Mouse (Mus musculus) adrenal gland (tissue): ENCODE results near the gene Tle4.
"Not testable (repeated sequence)": the region's sequence is repeated elsewhere in the genome, so short reads cannot be mapped to it uniquely, and the experiment has no call there.

Experiments
- intact Hi-C: fragments of 180-260 bp; cut with DNase I; formaldehyde crosslinking; loops from one replicate; pipeline ENCODE4 v1.15.1; 2025
- long read RNA-seq, 2 experiments: library from polyadenylated mRNA; unstranded; transcript quantifications; one replicate each; pipeline ENCODE4 v2.0.0; 2020; ENCODE audit warnings: borderline replicate concordance in 1 of 2; ENCODE audit not compliant: insufficient replicate concordance in 1 of 2

Tle4 gene
- long read RNA-seq, experiment 1, result 0 reads
- long read RNA-seq, experiment 2, result 0 reads

DNA sequence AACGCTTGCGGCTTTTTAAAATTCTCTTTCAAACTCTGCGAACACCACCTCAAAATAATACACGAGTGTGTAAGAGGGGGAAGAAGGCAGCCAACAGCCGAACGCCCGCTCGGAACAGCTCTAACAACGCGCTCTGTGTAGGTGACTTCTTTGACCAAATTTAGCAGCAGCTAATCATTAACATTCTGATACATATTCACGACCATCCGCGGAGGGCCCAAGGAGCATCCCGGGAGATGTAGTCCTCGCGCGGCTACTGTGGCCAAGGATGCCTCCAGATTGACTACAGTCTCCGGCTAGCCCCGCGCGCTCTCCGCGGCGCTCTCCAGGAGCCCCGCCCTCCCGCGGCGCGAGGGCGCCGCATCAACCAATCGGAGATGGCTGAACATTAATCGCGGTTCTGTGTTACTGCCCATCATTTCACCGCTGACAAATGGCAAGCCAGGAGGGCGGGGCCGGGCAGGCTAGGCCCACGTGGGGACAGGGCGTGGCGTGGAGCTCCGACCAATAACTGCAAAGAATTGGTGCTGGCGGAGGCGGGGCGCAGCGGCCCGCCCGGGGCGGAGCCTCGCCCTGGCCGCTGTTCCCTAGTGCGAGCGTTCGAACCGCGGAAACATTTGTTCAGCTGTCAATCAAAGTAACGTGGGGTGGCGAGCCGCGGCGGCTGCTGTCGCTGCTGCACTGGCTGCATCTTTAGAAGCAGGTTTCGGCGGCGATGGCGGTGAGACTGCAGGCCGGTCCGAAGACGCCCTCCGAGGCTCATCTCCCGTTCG is at the start of gene Tle4:
Tle4 (minus strand) TSS at position 135 of the 773 bp plus-strand sequence.
- intact Hi-C loops, result no loop called here

DNA sequence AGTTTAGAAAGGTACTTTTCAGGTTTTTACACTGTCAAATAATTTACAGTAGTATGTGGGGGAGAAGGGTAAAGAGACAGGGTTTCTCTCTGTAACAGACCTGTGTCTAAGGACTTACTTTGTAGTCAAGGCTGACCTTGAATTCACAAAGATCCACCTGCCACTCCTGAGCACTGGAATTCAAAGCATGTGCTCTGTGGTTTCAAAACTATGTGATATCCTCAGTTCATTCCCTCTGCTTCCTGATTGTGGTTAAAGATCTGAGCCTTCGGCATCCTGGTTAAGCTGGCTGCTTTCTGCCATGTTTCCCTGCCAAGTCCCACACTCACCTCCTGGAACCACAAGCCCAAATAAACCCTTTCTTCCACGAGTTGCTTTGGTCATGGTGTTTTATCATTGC is 47.8 kb upstream of the Tle4 start:
- intact Hi-C loops, result no loop called here

DNA sequence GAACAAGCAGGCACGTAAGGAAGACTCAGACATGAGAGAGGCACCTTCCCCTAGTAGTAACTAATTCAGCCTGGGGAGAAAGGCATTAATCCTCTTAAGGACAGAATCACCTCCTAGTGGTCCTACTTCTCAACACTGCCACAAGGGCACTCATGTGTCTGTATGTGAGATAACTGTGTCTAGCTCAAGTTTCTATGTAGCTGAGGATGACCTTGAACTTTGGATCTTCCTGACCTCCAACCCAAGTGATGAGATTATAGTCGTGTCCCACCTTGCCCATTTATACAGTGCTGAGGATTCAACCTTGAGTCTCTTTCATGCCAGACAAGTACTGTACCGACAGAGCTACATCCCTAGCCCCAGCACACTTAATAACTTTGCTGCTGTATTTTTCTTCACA is 46.9 kb upstream of the Tle4 start:
- intact Hi-C loops, result no loop called here

DNA sequence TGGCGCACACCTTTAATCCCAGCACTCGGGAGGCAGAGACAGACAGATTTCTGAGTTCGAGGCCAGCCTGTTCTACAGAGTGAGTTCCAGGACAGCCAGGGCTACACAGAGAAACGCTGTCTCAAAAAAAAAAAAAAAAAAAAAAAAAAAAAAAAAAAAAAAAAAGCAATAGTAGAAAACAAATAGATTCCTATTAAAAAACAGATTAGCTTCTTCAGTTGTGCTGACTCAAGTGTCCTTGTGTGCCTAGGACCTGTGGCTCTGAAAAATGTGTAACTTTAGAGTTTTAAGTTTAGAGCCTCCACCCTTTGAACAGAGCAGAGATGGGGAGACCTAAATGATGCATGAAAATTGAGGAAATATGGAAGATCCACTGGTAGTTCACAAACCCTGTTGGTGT is 45.2 kb upstream of the Tle4 start:
- intact Hi-C loops, result not testable (repeated sequence)

DNA sequence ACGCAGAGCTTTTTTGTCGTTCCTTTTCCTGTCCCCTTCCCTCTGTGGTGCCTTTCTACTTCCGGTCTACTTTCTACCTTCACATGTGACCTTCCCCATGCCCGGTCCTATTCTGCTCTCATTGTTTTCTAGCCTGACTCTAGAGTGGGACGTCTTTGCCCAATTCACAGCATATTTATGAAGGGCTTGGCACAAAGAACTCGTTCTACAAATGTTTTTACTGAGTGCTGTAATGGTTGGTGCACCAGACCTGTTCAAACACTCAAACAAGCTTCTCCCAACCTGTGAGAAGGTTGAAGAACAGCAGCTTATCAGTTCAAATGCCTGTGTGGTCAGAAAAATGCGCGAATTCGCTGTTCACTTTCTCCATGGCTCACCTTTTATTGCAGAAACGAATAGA is 44.8 kb upstream of the Tle4 start:
- intact Hi-C loops, result no loop called here

DNA sequence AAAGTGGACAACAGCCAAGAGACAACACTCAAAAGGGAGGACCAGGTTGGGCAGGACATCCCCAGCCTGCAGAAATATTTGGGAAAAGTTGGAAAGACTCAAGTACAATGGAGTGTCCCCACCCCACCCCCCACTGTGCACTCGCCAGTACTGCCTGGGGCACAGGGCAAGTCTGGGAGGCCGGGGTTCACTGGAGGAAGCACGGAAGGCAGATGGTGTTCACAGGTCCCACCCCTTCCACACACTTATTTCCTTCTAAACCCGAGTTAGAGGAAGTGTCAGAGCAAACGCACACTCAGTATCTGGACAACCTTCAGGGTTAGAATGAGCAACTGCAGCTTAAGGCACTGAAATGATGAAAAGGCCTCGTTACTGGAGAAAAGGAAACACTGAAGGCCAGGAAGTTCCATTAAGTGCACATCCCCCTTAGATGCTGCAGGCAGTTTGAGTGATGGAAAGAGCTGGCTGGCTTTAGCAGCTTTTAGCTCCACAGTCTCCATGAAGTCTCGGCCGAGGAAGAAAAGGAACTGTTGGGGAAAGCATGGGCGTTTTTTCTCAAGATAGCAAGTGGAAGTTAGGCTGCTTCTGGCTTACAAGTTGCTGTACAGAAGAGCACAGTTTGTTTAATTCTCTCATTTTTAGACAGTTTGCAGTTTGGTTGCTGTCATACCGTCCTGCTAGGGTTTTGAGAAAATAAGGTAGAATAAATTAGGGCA is 37.5 kb upstream of the Tle4 start:
- intact Hi-C loops, result no loop called here

DNA sequence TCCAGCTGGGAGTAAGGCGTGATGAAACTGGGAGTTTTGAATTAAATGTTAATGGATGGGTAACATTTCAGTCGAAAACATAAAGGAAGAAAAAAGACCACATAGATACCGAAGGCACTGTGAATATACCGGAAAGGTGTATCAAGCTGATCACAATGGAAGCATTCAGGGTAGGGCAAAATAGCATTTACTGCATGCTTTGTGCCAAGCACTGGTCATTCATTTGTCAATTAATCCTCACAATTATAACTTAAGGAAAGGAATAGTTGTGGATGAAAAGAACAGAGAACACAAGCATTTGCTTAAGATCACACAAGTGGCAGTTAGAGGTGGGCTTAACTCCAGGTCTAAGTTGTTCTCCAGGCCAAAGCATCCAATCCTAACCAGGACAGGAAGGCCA is 25.5 kb upstream of the Tle4 start:
- intact Hi-C loops, result no loop called here

DNA sequence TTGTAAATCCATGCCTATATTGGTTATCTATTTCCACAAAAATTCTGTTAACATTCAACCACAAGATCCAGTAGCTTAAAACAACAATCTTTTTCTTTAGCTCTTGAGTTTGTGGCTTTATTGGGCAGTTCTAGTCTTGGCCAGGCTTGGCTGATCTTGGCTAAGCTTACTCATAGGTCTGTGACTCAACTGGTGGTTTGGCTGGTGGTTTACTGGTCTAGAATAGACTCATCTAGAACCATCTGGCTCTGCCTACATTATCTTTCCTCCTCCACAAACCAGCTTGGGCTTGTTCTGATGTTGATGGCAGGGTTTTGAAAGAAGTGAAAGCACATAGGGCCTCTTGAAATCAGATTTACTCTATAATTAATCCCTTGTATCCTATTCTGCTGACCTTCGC is 22.7 kb upstream of the Tle4 start:
- intact Hi-C loops, result no loop called here

DNA sequence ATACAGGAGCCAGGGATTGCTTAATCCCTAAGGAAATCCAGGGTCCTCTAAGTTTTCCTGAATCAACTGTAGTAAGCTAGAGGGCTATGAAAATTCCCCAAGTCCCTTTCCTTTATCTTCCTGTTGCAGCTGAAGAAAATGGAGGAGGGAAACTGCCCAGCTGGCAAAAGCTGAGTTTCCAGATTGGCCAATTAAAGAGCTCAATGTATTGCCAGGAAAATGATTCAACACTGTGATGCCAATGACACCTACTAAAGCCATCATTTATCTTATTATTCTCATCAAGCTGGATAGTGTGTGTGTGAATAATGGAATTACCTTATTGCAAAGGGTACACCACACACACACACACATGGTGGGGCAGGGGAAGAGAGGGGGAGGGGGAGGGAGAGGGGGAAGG is 22.0 kb upstream of the Tle4 start:
- intact Hi-C loops, result no loop called here

DNA sequence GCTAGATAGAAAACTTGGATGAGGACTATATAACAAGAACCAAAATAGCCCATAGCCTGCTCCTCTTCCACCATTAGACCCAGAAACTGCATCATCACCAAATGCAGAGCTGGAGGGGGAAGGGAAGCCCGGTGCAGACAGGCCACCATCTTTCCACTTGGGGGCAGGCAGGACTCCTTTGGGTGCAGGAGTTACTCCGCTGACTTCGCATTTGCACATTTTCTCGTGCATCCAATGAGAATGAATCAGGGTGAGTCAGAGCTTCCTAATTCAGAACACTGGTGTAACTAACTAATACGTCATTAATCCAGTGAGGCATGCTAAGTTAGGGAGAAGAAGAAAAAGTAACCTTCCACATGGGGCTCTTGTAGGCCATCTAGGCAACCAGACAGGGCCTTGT is 17.0 kb upstream of the Tle4 start:
- intact Hi-C loops, result no loop called here

DNA sequence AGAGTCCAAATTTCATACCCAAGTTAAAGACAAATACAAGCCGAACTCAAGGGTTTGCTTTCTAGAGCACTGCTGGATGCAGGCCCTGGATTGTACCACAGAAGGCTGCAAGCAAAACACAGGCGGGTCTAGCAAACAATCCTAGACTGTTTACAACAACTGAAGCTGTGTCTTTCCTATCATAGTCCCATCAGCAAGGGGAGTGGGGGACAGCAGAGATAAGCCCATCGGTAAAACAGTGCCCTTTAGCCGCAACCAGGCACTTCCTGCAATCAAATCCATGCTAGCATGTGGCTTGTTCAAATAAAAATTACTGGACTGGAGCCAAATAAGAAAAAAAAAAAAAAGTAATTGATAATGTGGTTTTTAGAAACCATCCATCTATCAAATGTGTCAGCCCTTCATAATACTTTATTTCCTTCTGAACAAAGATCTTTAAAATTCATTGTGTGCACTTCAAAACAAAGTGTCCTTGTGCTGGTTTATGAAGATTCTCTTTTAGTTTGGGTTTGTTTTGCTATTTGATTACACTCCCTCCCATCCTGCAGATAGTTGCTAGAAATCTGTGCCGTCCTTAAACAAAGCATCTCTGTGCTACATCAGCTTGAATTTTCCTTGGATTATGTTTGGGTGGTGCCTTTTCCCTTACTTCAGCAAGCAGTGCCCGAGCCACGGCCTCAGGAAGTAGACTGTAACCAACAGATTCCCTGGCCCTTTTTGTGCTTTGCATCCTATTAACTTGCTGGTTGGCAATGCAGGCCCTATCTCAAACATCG is 12.9 kb upstream of the Tle4 start:
- intact Hi-C loops, result no loop called here

DNA sequence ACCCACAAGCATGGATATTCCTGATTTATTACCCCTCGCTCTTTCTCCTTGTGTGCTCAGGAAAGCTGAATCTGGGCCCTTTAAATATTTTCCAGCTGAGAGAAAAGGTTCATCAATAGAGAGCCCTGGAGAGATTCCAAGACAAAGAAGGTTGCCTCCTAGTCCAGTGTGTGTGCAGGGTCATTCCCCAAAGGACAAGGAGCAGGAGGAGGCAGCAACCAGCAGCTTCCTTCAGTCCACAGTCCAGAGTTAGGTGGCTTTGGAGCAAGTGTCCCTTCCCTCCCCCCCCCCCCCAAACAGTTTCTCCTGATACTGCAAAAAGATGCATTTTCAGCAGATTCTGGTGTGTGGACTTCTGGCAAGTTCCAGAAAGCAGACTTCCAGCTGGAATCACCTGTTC is 3.0 kb upstream of the Tle4 start:
- intact Hi-C loops, result no loop called here

DNA sequence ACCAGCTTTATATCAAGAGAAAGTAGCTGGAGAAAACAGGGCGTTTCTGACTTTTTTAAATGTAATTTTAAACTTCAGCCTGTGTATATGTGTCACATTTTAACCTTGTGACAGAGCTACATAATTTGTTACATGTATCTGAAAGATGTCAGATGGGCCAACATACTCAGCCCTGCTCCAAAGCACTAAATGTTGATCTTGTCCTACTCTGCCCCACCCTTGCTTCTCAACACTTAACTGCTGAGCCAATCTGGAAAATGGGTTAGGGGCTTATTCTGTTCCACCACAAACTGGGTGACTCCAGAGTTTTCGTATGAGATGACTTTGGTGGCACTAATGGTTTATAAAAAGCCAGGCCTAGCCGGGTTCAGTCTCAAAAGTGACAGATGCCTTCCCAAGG is 2.5 kb upstream of the Tle4 start:
- intact Hi-C loops, result no loop called here

DNA sequence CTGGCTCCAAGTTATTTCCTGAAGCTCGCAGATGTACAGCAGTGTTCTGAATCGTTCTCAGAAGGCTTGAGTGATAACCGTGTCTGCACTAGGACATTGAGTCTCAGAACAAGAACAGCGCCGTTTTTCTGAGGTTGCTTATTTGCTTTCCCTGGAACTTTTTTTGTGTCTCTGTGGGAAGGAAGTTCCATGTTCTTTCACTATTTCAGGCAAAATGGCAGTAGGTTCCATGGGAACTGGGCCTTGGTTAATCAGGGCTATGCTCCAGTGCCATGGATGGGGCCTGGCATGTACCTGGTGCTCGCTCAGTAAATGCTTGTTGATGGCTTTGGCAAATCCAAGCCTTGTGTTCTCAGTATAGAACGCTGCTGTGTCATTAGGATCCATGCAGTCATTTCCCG is 2.0 kb upstream of the Tle4 start:
- intact Hi-C loops, result no loop called here

DNA sequence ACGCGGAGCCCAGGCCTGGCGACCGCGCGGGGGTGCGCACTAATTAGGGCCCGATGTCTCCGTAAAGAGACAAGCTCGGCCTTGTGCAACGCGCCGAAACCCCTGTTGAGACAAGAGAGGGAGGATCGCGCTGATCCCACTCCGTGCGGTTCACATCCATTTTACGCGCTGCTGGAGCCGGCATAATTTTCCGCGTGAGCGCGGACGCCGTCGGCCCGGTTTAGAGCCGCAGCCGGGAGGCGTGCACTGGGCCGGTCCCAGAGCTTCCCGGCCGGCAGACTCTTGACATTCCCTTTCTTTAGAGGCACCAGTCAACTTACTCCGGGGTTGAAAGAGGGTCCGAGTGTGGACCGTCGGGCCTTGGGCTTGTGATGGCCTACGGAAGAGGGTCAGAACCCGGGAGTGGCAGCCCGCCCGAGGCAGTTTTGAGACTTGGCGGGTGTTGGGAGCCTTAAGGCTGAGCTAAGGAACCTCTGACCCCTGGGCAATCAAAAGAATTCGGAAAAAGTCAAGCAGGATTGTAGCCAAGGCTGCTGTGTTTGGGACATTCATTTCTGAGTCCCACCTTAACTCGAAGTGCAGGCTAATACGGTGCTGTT is 938 bp upstream of the Tle4 start:
- intact Hi-C loops, result no loop called here

DNA sequence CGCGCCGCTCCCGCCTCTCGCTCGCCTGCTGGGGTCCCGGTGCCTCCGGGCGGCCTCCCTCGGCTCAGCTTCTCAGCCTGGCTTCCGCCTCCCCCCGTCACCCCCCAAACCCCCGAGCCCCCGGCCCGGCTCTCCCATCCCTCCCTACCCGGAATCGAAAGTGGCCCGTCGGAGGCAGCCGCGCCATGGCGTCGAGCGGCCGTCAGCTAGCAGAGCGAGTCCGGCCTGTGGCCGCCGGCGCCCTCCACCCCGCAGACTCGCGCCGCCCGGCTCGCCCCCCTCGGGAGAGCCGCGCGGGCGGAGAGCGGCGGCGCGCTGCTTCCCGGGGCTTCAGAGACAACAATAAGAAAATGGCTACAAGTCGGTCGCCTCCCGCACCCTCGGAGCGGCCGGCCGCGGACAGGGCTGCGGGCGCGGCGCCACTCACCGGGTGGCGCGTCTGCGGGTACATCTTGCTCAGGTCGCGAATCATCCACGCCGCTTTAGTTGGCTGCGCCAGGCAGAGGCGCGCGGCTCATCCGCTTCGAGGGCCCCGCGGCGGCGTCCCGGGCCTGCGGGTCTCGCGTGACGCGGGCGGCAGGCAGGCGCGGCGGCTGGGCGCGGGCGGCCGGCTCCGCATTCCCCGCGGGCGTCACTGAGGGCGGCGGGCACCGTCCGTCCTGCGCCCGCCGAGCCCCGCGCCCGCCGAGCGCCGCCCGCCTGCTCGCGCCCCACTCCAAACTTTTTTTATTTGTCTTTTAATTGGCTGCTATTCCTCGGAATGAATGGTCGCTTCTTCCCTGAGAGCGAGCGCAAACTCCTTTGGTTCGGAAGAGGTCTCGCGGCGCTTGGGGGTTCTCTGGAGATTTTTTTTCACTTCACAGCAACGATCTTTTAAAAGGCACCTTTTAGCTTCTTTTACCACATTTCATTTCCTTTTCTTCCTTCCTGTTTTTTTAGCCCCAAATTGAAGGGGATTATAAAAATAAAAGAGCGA is 622 bp downstream of the Tle4 start:
- intact Hi-C loops, result no loop called here

DNA sequence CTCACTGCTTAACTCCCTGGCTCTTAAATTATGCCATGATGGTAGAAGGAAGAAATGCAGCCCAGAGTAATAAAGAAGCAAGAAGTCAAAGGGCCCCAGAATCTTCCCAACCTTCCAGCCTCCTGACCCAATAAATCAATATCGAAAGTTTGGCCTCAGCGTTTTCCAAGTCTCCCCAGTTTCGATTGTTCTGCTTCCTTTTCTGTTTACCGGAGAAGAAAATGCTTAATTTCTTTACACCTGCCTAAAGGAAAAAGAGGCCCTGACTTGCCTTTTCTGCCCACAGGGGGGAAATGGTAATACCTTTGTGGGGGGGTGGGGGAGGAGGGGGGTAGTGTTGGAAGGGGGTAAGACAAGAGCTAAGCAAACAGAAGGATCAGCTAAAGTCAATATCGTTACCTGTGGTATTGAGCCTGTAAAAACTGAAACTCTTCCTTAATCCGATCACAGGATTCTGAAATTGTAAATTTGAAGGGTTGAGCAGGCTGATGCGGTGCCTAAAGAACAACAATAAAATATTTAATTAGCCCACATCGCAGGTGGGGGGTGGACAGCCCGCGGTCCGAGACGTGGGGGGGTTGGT is 1.4 kb downstream of the Tle4 start:
- intact Hi-C loops, result no loop called here

DNA sequence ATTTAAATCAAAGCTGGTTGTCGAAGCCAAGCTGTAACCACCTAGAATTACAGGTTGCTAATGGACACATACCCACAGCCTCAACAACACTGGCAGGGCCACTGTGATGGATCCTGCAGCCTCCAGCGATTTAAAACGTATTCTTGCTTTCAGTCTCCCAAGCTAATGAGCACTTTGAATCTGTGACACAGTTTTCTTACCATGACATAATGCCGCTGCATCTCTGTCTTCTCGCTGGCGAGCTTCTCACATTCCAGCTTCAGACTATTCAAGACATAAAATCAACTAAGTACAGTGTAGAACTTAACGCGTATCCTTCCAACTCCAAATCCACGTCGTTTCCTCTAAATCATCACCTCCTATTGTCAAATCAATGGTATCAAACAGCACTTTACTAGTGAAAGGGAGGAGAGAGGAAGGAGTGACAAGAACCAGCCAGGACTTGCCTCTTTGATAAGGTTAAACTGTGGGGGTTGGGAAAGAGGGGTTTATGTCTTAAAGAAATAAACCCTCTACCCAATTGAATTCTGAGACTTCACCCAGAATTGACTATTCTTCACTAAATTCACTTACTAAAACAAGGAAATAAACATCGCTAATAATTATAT is 2.4 kb downstream of the Tle4 start:
- intact Hi-C loops, result no loop called here

DNA sequence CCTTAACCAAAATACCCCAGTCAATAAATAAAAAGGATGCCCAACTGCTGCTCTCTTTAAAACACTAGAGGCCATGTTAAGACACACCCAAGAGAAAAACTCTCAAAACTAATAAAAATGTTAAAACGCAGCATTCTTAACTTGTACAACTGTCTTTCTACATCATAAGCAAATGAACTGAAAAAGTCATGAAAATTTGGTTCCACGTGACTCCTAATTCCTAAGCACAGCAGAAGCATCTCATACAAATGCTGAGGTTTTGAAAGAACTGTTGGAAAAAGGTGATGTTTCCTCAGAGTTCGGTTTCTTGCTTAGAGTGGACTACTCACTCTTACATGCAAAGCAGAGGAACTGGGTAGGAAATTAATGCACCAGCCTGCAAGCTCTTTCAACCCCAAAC is 3.3 kb downstream of the Tle4 start:
- intact Hi-C loops, result no loop called here
